Mouse (Mus musculus): ENCODE data around the gene Zbtb25.

Gene Zbtb25

GRCm38 (mm10) chr12:76335641-76336040 lies 33.8 kb downstream of the Zbtb25 start:
- no peak for DNase-seq

GRCm38 (mm10) chr12:76333688-76334087 lies 35.7 kb downstream of the Zbtb25 start:
- DNase-seq, result no peak

GRCm38 (mm10) chr12:76328567-76329354 lies 40.6 kb downstream of the Zbtb25 start:
- DNase-seq, result no peak

GRCm38 (mm10) chr12:76326437-76327220 lies 42.8 kb downstream of the Zbtb25 start:
- no peak for DNase-seq

GRCm38 (mm10) chr12:76324679-76325431 lies 44.5 kb downstream of the Zbtb25 start, which contains the start of gene Akap5:
Gene Akap5 (plus strand): TSS chr12:76324891.
- peak; percentile 73 for DNase-seq

- no peak for DNase-seq
These were observed 50.9 kb downstream of the Zbtb25 start for GRCm38 (mm10) chr12:76318282-76319212.

- no peak for DNase-seq
These were observed 57.5 kb downstream of the Zbtb25 start for GRCm38 (mm10) chr12:76311951-76312350.

- no peak for DNase-seq
These were observed 58.2 kb downstream of the Zbtb25 start for GRCm38 (mm10) chr12:76311227-76311626.

GRCm38 (mm10) chr12:76310633-76311032 lies 58.8 kb downstream of the Zbtb25 start:
- DNase-seq, result no peak

GRCm38 (mm10) chr12:76310007-76310406 lies 59.4 kb downstream of the Zbtb25 start:
- no peak for DNase-seq

- no peak for DNase-seq
These were observed 61.0 kb downstream of the Zbtb25 start for GRCm38 (mm10) chr12:76308436-76308835.

- no peak for DNase-seq
These were observed 61.4 kb downstream of the Zbtb25 start for GRCm38 (mm10) chr12:76307964-76308363.

- DNase-seq, result no peak
These were observed 62.4 kb downstream of the Zbtb25 start for GRCm38 (mm10) chr12:76306852-76307561.

GRCm38 (mm10) chr12:76305107-76305506 lies 64.3 kb downstream of the Zbtb25 start:
- no peak for DNase-seq

- no peak for DNase-seq
These were observed 65.2 kb downstream of the Zbtb25 start for GRCm38 (mm10) chr12:76304199-76304598.

- no peak for DNase-seq
These were observed 65.9 kb downstream of the Zbtb25 start for GRCm38 (mm10) chr12:76303474-76303873.

GRCm38 (mm10) chr12:76300367-76300766 lies 69.0 kb downstream of the Zbtb25 start:
- DNase-seq, result no peak

- no peak for DNase-seq
These were observed 70.0 kb downstream of the Zbtb25 start for GRCm38 (mm10) chr12:76299361-76299906.

GRCm38 (mm10) chr12:76297830-76298229 lies 71.6 kb downstream of the Zbtb25 start:
- no peak for DNase-seq
